Mouse (Mus musculus) adrenal gland, postnatal 0 days (tissue): ENCODE measurements around the gene Cyp2a12. TPM values are rescaled to one million over a fixed set of nuclear protein-coding genes. Genes with fewer than 3 reads are reported as not detected.

Experiments
- polyA plus RNA-seq: library from polyadenylated mRNA; unstranded; fragments of >200 nt; fragmentation: Nextera tagmentation; extraction: Ambion mirVana; gene quantifications from 2 replicates; pipeline ENCODE4 v1.2.1, GENCODE M21; 2015

Cyp2a12 gene
- 0.86 and 1.6 TPM in 2 replicates for polyA plus RNA-seq

GRCm38 (mm10) chr7:27028789-27029188 lies at the start of gene Cyp2a12:
TSS of gene Cyp2a12 (plus strand) at chr7:27029081.

Other genes with a start within 250 kb of the Cyp2a12 start
- not detected in 2 replicates for gene Cyp2g1, start 220.2 kb upstream of the Cyp2a12 start, polyA plus RNA-seq
- 0.12 TPM in 1 of 2 replicates, not detected in the other for gene Cyp2a5, start 193.8 kb upstream of the Cyp2a12 start, polyA plus RNA-seq
- gene Cyp2a22, start 89.7 kb upstream of the Cyp2a12 start, polyA plus RNA-seq = 0.51 and 0.96 TPM in 2 replicates
- gene Cyp2f2, start 90.8 kb downstream of the Cyp2a12 start, polyA plus RNA-seq = 6.3 and 36.2 TPM in 2 replicates
- 0.08 TPM in 2 replicates for gene Cyp2t4, start 124.6 kb downstream of the Cyp2a12 start, polyA plus RNA-seq
- 60.0 and 66.9 TPM in 2 replicates for gene Egln2, start 137.7 kb downstream of the Cyp2a12 start, polyA plus RNA-seq
- gene Rab4b, start 149.8 kb downstream of the Cyp2a12 start, polyA plus RNA-seq = 70.8 and 78.7 TPM in 2 replicates
- gene Gm21983, start 152.0 kb downstream of the Cyp2a12 start, polyA plus RNA-seq = 0.44 TPM in 1 of 2 replicates, not detected in the other
- gene Mia, start 152.1 kb downstream of the Cyp2a12 start, polyA plus RNA-seq = 7.4 and 7.5 TPM in 2 replicates
- gene BC024978, start 166.7 kb downstream of the Cyp2a12 start, polyA plus RNA-seq = 2.0 and 3.0 TPM in 2 replicates
- gene Snrpa, start 167.2 kb downstream of the Cyp2a12 start, polyA plus RNA-seq = 76.4 and 99.8 TPM in 2 replicates
- gene Itpkc, start 199.6 kb downstream of the Cyp2a12 start, polyA plus RNA-seq = 3.9 and 4.1 TPM in 2 replicates
- gene Coq8b, start 203.9 kb downstream of the Cyp2a12 start, polyA plus RNA-seq = 15.9 and 25.4 TPM in 2 replicates
- 18.3 and 28.1 TPM in 2 replicates for gene Numbl, start 229.4 kb downstream of the Cyp2a12 start, polyA plus RNA-seq